Mouse (Mus musculus) C2C12 (cell line): ENCODE data around the gene Acsl4.

Experiments used
- CEBPB ChIP-seq: IDR thresholded peaks from one replicate; pipeline ENCODE4 v1.6.1; 2011; ENCODE audit warnings: low read depth, mild to moderate bottlenecking, control low read depth, moderate library complexity
- CTCF ChIP-seq: IDR thresholded peaks from one replicate; pipeline ENCODE4 v1.5.1; 2011; ENCODE audit not compliant: control insufficient read depth, insufficient read depth, insufficient read length
- MAX ChIP-seq: IDR thresholded peaks from one replicate; pipeline ENCODE4 v1.6.1; 2011; ENCODE audit warnings: mild to moderate bottlenecking, control low read depth
- MYOD1 ChIP-seq: IDR thresholded peaks from one replicate; pipeline ENCODE4 v1.6.1; 2011; ENCODE audit warnings: low read depth; ENCODE audit not compliant: control insufficient read depth, insufficient read length
- MYOG ChIP-seq: IDR thresholded peaks from one replicate; pipeline ENCODE4 v1.6.1; 2011; ENCODE audit not compliant: control insufficient read depth, insufficient read length; ENCODE audit errors: extremely low read depth
- USF1 ChIP-seq: IDR thresholded peaks from one replicate; pipeline ENCODE4 v1.6.1; 2011; ENCODE audit warnings: low read depth, mild to moderate bottlenecking, control low read depth, moderate library complexity

DNA sequence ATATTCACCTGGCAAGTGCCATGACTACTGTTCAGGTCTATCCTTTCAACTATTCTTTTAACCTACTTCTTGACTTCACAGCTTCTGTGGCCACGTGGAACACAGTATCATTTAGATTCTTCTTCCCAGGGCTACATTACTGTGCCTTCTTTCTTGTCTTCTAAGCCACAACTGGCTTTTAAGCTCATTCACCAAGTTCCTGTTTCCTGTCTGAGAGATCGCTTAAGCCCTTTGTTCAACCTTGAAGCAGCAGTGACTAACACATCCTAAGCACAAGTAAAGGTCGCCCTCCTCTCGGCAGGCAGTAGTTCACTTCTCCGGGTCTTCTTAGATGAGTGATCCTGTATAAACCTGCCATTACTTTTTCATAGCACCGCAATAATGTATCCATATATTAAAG, 10.4 kb downstream of the Acsl4 start:
- TF ChIP-seq CTCF (no peak), USF1 (no peak), CEBPB (no peak), MYOD1 (no peak), MYOG (no peak), MAX (no peak)
